Mouse (Mus musculus): ENCODE data around the gene Dock4. TPM values are rescaled to one million over a fixed set of nuclear protein-coding genes. Genes with fewer than 3 reads are reported as not detected.
A peak's percentile ranks its signal among the peaks of the same experiment; 100 is the strongest.

Gene Dock4
- polyA plus RNA-seq, 1 experiment from 2014 or later: 7.2 TPM

- Histone ChIP-seq H3K9me3 (replicated peaks) (no peaks in the 10 kb centered on the region), H3K27ac (no peak overlapping the region), H3K27me3 (no peaks in the 10 kb centered on the region), H3K36me3 (no peaks in the 10 kb centered on the region), H3K9ac (no peak overlapping the region), H3K4me2 (no peak overlapping the region), H3K4me1 (replicated peaks) (peaks cover 24% of the 10 kb centered on the region), H3K4me3 (no peak overlapping the region)
- ATAC-seq (replicated peaks; ENCODE audit: insufficient number of reproducible peaks, insufficient read depth, low FRiP score, low read depth): no peak
- 51% methylated on average over 2 of the region's 2 CpGs for WGBS
These were observed 18.1 kb downstream of the Dock4 start for GRCm38 (mm10) chr12:40463828-40464227.

- no peaks in the 10 kb centered on the region for H3K36me3 ChIP-seq
- H3K4me3 ChIP-seq: no peak overlapping the region
- H3K4me1 ChIP-seq (replicated peaks): peaks cover 24% of the 10 kb centered on the region
- no peak overlapping the region for H3K9ac ChIP-seq
- no peaks in the 10 kb centered on the region for H3K9me3 ChIP-seq (replicated peaks)
- no peaks in the 10 kb centered on the region for H3K27me3 ChIP-seq
- no peak overlapping the region for H3K4me2 ChIP-seq
- WGBS: 52% methylated on average over 6 of the region's 6 CpGs
- peak overlapping the region; percentile 20; the same call in 1 of the 2 replicates for H3K27ac ChIP-seq
- ATAC-seq (replicated peaks; ENCODE audit: insufficient number of reproducible peaks, insufficient read depth, low FRiP score, low read depth): no peak
These were observed 18.5 kb downstream of the Dock4 start for GRCm38 (mm10) chr12:40464282-40464681.

- H3K4me1 ChIP-seq (replicated peaks): peaks cover 43% of the 10 kb centered on the region
- no peak overlapping the region for H3K4me3 ChIP-seq
- no peak for ATAC-seq (replicated peaks; ENCODE audit: insufficient number of reproducible peaks, insufficient read depth, low FRiP score, low read depth)
- 78% methylated on average over 4 of the region's 4 CpGs for WGBS
- H3K9ac ChIP-seq: no peak overlapping the region
- H3K4me2 ChIP-seq: no peak overlapping the region
- no peaks in the 10 kb centered on the region for H3K36me3 ChIP-seq
- no peak overlapping the region for H3K27ac ChIP-seq
- H3K9me3 ChIP-seq (replicated peaks): no peaks in the 10 kb centered on the region
- H3K27me3 ChIP-seq: no peaks in the 10 kb centered on the region
These were observed 22.5 kb downstream of the Dock4 start for GRCm38 (mm10) chr12:40468235-40468634.

- Histone ChIP-seq H3K4me1 (replicated peaks) (peaks cover 42% of the 10 kb centered on the region), H3K27ac (no peak overlapping the region), H3K36me3 (no peaks in the 10 kb centered on the region), H3K4me3 (no peak overlapping the region), H3K9me3 (replicated peaks) (no peaks in the 10 kb centered on the region), H3K27me3 (no peaks in the 10 kb centered on the region), H3K4me2 (no peak overlapping the region), H3K9ac (no peak overlapping the region)
- WGBS: 76% methylated on average over 5 of the region's 5 CpGs
- no peak for ATAC-seq (replicated peaks; ENCODE audit: insufficient number of reproducible peaks, insufficient read depth, low FRiP score, low read depth)
These were observed 23.3 kb downstream of the Dock4 start for GRCm38 (mm10) chr12:40469009-40469408.

- Histone ChIP-seq H3K4me2 (peak overlapping the region; percentile 66), H3K36me3 (no peaks in the 10 kb centered on the region), H3K4me1 (replicated peaks) (peaks cover 32% of the 10 kb centered on the region), H3K27ac (peak overlapping the region; percentile 48), H3K9ac (peak overlapping the region; percentile 19; the same call in 1 of the 2 replicates), H3K9me3 (replicated peaks) (no peaks in the 10 kb centered on the region), H3K4me3 (peak overlapping the region; percentile 38), H3K27me3 (no peaks in the 10 kb centered on the region)
- WGBS: 19% methylated on average over 11 of the region's 11 CpGs
- no peak for ATAC-seq (replicated peaks; ENCODE audit: insufficient number of reproducible peaks, insufficient read depth, low FRiP score, low read depth)
These were observed 26.1 kb downstream of the Dock4 start for GRCm38 (mm10) chr12:40471649-40472399.

- no peaks in the 10 kb centered on the region for H3K36me3 ChIP-seq
- H3K4me2 ChIP-seq: no peak overlapping the region
- no peak overlapping the region for H3K4me3 ChIP-seq
- no peak overlapping the region for H3K9ac ChIP-seq
- no peaks in the 10 kb centered on the region for H3K9me3 ChIP-seq (replicated peaks)
- peaks cover 35% of the 10 kb centered on the region for H3K4me1 ChIP-seq (replicated peaks)
- 44% methylated on average over 2 of the region's 2 CpGs for WGBS
- no peak for ATAC-seq (replicated peaks; ENCODE audit: insufficient number of reproducible peaks, insufficient read depth, low FRiP score, low read depth)
- no peak overlapping the region for H3K27ac ChIP-seq
- H3K27me3 ChIP-seq: no peaks in the 10 kb centered on the region
These were observed 28.0 kb downstream of the Dock4 start for GRCm38 (mm10) chr12:40473709-40474108.

GRCm38 (mm10) chr12:40477621-40478452 is 32.1 kb downstream of the Dock4 start:
- WGBS: 45% methylated on average over 8 of the region's 8 CpGs
- H3K9me3 ChIP-seq (replicated peaks): no peaks in the 10 kb centered on the region
- no peak overlapping the region for H3K9ac ChIP-seq
- H3K4me2 ChIP-seq: no peak overlapping the region
- peak overlapping the region; percentile 0; the same call in 1 of the 2 replicates for H3K27ac ChIP-seq
- ATAC-seq (replicated peaks; ENCODE audit: insufficient number of reproducible peaks, insufficient read depth, low FRiP score, low read depth): peak; percentile 50; the same call in 1 of the 2 replicates
- H3K4me3 ChIP-seq: no peak overlapping the region
- H3K36me3 ChIP-seq: no peaks in the 10 kb centered on the region
- H3K4me1 ChIP-seq (replicated peaks): peaks cover 19% of the 10 kb centered on the region
- no peaks in the 10 kb centered on the region for H3K27me3 ChIP-seq

GRCm38 (mm10) chr12:40484224-40484623 is 38.5 kb downstream of the Dock4 start:
- Histone ChIP-seq H3K9ac (no peak overlapping the region), H3K27ac (0 out of 2 replicates have a peak overlapping the region, but pooled peaks have one; percentile 2)
- ATAC-seq (replicated peaks; ENCODE audit: insufficient number of reproducible peaks, insufficient read depth, low FRiP score, low read depth): no peak; the same call in 1 of the 2 replicates

GRCm38 (mm10) chr12:40485210-40485609 is 39.5 kb downstream of the Dock4 start:
- no peaks in the 10 kb centered on the region for H3K36me3 ChIP-seq
- H3K4me3 ChIP-seq: no peak overlapping the region
- H3K4me2 ChIP-seq: no peak overlapping the region
- no peaks in the 10 kb centered on the region for H3K9me3 ChIP-seq (replicated peaks)
- peak overlapping the region; percentile 37 for H3K27ac ChIP-seq
- no peak for ATAC-seq (replicated peaks; ENCODE audit: insufficient number of reproducible peaks, insufficient read depth, low FRiP score, low read depth)
- no peaks in the 10 kb centered on the region for H3K27me3 ChIP-seq
- H3K9ac ChIP-seq: no peak overlapping the region
- 71% methylated on average over 1 of the region's 1 CpGs for WGBS
- peaks cover 10% of the 10 kb centered on the region; the same call in 1 of the 2 replicates for H3K4me1 ChIP-seq (replicated peaks)

More at GRCm38 (mm10) chr12:40484224-40484623, 38.5 kb downstream of the Dock4 start:
- H3K4me1 ChIP-seq (replicated peaks): peaks cover 10% of the 10 kb centered on the region; the same call in 1 of the 2 replicates
- no peaks in the 10 kb centered on the region for H3K27me3 ChIP-seq
- WGBS: 14% methylated on average over 3 of the region's 3 CpGs
- no peak overlapping the region for H3K4me2 ChIP-seq
- H3K9me3 ChIP-seq (replicated peaks): no peaks in the 10 kb centered on the region
- H3K36me3 ChIP-seq: no peaks in the 10 kb centered on the region
- no peak overlapping the region for H3K4me3 ChIP-seq

- ATAC-seq (replicated peaks; ENCODE audit: insufficient number of reproducible peaks, insufficient read depth, low FRiP score, low read depth): no peak
- Histone ChIP-seq H3K27ac (no peak overlapping the region), H3K36me3 (no peaks in the 10 kb centered on the region), H3K4me2 (no peak overlapping the region), H3K4me3 (no peak overlapping the region), H3K4me1 (replicated peaks) (peaks cover 10% of the 10 kb centered on the region), H3K27me3 (no peaks in the 10 kb centered on the region), H3K9me3 (replicated peaks) (no peaks in the 10 kb centered on the region), H3K9ac (no peak overlapping the region)
- WGBS: 76% methylated on average over 12 of the region's 12 CpGs
These were observed 40.5 kb downstream of the Dock4 start for GRCm38 (mm10) chr12:40486047-40486837.

- no peak for ATAC-seq (replicated peaks; ENCODE audit: insufficient number of reproducible peaks, insufficient read depth, low FRiP score, low read depth)
These were observed 50.6 kb downstream of the Dock4 start for GRCm38 (mm10) chr12:40496387-40496786.

More at GRCm38 (mm10) chr12:40496387-40496786, 50.6 kb downstream of the Dock4 start:
- 65% methylated on average over 11 of the region's 11 CpGs for WGBS
- Histone ChIP-seq H3K27ac (no peak overlapping the region), H3K4me3 (no peak overlapping the region), H3K9ac (no peak overlapping the region), H3K36me3 (no peaks in the 10 kb centered on the region), H3K4me2 (no peak overlapping the region), H3K9me3 (replicated peaks) (no peaks in the 10 kb centered on the region), H3K4me1 (replicated peaks) (peaks cover 20% of the 10 kb centered on the region), H3K27me3 (no peaks in the 10 kb centered on the region)

Data from heart, embryonic 15.5 days (tissue).